Mouse (Mus musculus) heart, adult 18-20 months (tissue): ENCODE results near the gene 9130008F23Rik. TPM values are rescaled to one million over a fixed set of nuclear protein-coding genes. Genes with fewer than 3 reads are reported as not detected.

Experiments
- total RNA-seq, 2 experiments: library from RNA; stranded (reverse); gene quantifications; 2 replicates each; pipeline ENCODE4 v1.2.3; 2021

9130008F23Rik gene
- total RNA-seq, 2 experiments from 2014 or later: 0.26 to 0.52 TPM

Other genes starting within 250 kb of the 9130008F23Rik start
- not detected for gene Esp3, start 248.5 kb downstream of the 9130008F23Rik start, total RNA-seq
- gene Esp1, start 153.4 kb downstream of the 9130008F23Rik start, total RNA-seq: not detected
- not detected for gene Crisp2, start 73.6 kb downstream of the 9130008F23Rik start, total RNA-seq
- gene Rhag, start 69.4 kb downstream of the 9130008F23Rik start, total RNA-seq: not detected
- gene Glyatl3, start 33.8 kb upstream of the 9130008F23Rik start, total RNA-seq: not detected
- 100 to 1,000 TPM; 148 to 177 TPM for gene Mut, start 54.1 kb upstream of the 9130008F23Rik start, total RNA-seq
- gene Cenpq, start 54.5 kb upstream of the 9130008F23Rik start, total RNA-seq: 1 to 10 TPM; 5.7 to 6.6 TPM